Mouse (Mus musculus): ENCODE data around the gene Lman2. TPM values are rescaled to one million over a fixed set of nuclear protein-coding genes. Genes with fewer than 3 reads are reported as not detected.

Lman2 gene
- polyA plus RNA-seq, 1 experiment from 2014 or later = 45.0 TPM

GRCm38 (mm10) chr13:55400039-55400346, 37.4 kb upstream of the Lman2 start:
- DNase-seq (ENCODE audit: low spot score) (no peak), ATAC-seq (no peak)
- Histone ChIP-seq H3K27me3 (replicated peaks; ENCODE audit: control insufficient read depth, insufficient read depth, low read length) (no peaks in the 10 kb centered on the region), H3K4me1 (ENCODE audit: control insufficient read depth, insufficient read depth, low read length) (no peaks in the 10 kb centered on the region), H3K4me2 (ENCODE audit: low read length) (no peak overlapping the region), H3K9me3 (replicated peaks; ENCODE audit: control insufficient read depth, low read length) (no peaks in the 10 kb centered on the region), H3K27ac (ENCODE audit: low read depth, low read length) (no peak overlapping the region), H3K4me3 (ENCODE audit: low read depth, low read length) (no peak overlapping the region), H3K36me3 (ENCODE audit: control insufficient read depth, insufficient read depth, low read length) (no peaks in the 10 kb centered on the region), H3K9ac (ENCODE audit: low read length) (no peak overlapping the region)
- 91% methylated on average over 1 of the region's 1 CpGs for WGBS

- H3K4me3 ChIP-seq (ENCODE audit: low read depth, low read length) = no peak overlapping the region
- H3K9me3 ChIP-seq (replicated peaks; ENCODE audit: control insufficient read depth, low read length) = no peaks in the 10 kb centered on the region
- H3K27me3 ChIP-seq (replicated peaks; ENCODE audit: control insufficient read depth, insufficient read depth, low read length) = no peaks in the 10 kb centered on the region
- H3K36me3 ChIP-seq (ENCODE audit: control insufficient read depth, insufficient read depth, low read length) = no peaks in the 10 kb centered on the region
- 62% methylated on average over 5 of the region's 5 CpGs for WGBS
- ATAC-seq (no peak), DNase-seq (ENCODE audit: low spot score) (no peak)
- H3K4me1 ChIP-seq (ENCODE audit: control insufficient read depth, insufficient read depth, low read length) = no peaks in the 10 kb centered on the region
- no peak overlapping the region for H3K9ac ChIP-seq (ENCODE audit: low read length)
- no peak overlapping the region for H3K27ac ChIP-seq (ENCODE audit: low read depth, low read length)
- no peak overlapping the region for H3K4me2 ChIP-seq (ENCODE audit: low read length)
Observed at GRCm38 (mm10) chr13:55399300-55400038, 36.9 kb upstream of the Lman2 start.

GRCm38 (mm10) chr13:55398088-55398487, 35.5 kb upstream of the Lman2 start, which contains the start of gene Slc34a1:
TSS of gene Slc34a1 (plus strand) at chr13:55398187.
- ATAC-seq (no peak), DNase-seq (ENCODE audit: low spot score) (no peak)
- Histone ChIP-seq H3K4me2 (ENCODE audit: low read length) (no peak within 1 kb of the TSS), H3K9ac (ENCODE audit: low read length) (no peak within 1 kb of the TSS), H3K4me1 (ENCODE audit: control insufficient read depth, insufficient read depth, low read length) (no peaks in the 10 kb centered on the region), H3K9me3 (replicated peaks; ENCODE audit: control insufficient read depth, low read length) (no peaks in the 10 kb centered on the region), H3K27ac (ENCODE audit: low read depth, low read length) (no peak within 1 kb of the TSS), H3K36me3 (ENCODE audit: control insufficient read depth, insufficient read depth, low read length) (no peaks in the 10 kb centered on the region), H3K27me3 (replicated peaks; ENCODE audit: control insufficient read depth, insufficient read depth, low read length) (no peaks in the 10 kb centered on the region), H3K4me3 (ENCODE audit: low read depth, low read length) (no peak within 1 kb of the TSS)
- WGBS = 94% methylated on average over 1 of the region's 1 CpGs

GRCm38 (mm10) chr13:55392933-55393332, 30.4 kb upstream of the Lman2 start:
- Histone ChIP-seq H3K9ac (ENCODE audit: low read length) (no peak overlapping the region), H3K27me3 (replicated peaks; ENCODE audit: control insufficient read depth, insufficient read depth, low read length) (no peaks in the 10 kb centered on the region), H3K36me3 (ENCODE audit: control insufficient read depth, insufficient read depth, low read length) (no peaks in the 10 kb centered on the region), H3K4me2 (ENCODE audit: low read length) (no peak overlapping the region), H3K4me3 (ENCODE audit: low read depth, low read length) (no peak overlapping the region), H3K4me1 (ENCODE audit: control insufficient read depth, insufficient read depth, low read length) (no peaks in the 10 kb centered on the region), H3K27ac (ENCODE audit: low read depth, low read length) (no peak overlapping the region), H3K9me3 (replicated peaks; ENCODE audit: control insufficient read depth, low read length) (no peaks in the 10 kb centered on the region)
- 71% methylated on average over 4 of the region's 4 CpGs for WGBS
- DNase-seq (ENCODE audit: low spot score) (no peak), ATAC-seq (no peak)

GRCm38 (mm10) chr13:55391626-55392029, 29.0 kb upstream of the Lman2 start:
- Histone ChIP-seq H3K36me3 (ENCODE audit: control insufficient read depth, insufficient read depth, low read length) (no peaks in the 10 kb centered on the region), H3K27ac (ENCODE audit: low read depth, low read length) (no peak overlapping the region), H3K4me2 (ENCODE audit: low read length) (no peak overlapping the region), H3K9ac (ENCODE audit: low read length) (no peak overlapping the region), H3K9me3 (replicated peaks; ENCODE audit: control insufficient read depth, low read length) (no peaks in the 10 kb centered on the region), H3K27me3 (replicated peaks; ENCODE audit: control insufficient read depth, insufficient read depth, low read length) (no peaks in the 10 kb centered on the region), H3K4me1 (ENCODE audit: control insufficient read depth, insufficient read depth, low read length) (no peaks in the 10 kb centered on the region), H3K4me3 (ENCODE audit: low read depth, low read length) (no peak overlapping the region)
- DNase-seq (ENCODE audit: low spot score) (no peak), ATAC-seq (no peak)
- 78% methylated on average over 1 of the region's 1 CpGs for WGBS

GRCm38 (mm10) chr13:55390644-55391043, 28.1 kb upstream of the Lman2 start:
- Histone ChIP-seq H3K27ac (ENCODE audit: low read depth, low read length) (no peak overlapping the region), H3K27me3 (replicated peaks; ENCODE audit: control insufficient read depth, insufficient read depth, low read length) (no peaks in the 10 kb centered on the region), H3K9ac (ENCODE audit: low read length) (no peak overlapping the region), H3K4me2 (ENCODE audit: low read length) (no peak overlapping the region), H3K4me3 (ENCODE audit: low read depth, low read length) (no peak overlapping the region), H3K36me3 (ENCODE audit: control insufficient read depth, insufficient read depth, low read length) (no peaks in the 10 kb centered on the region), H3K9me3 (replicated peaks; ENCODE audit: control insufficient read depth, low read length) (no peaks in the 10 kb centered on the region), H3K4me1 (ENCODE audit: control insufficient read depth, insufficient read depth, low read length) (no peaks in the 10 kb centered on the region)
- no peak for DNase-seq (ENCODE audit: low spot score)
- WGBS = 84% methylated on average over 3 of the region's 3 CpGs
- no peak for ATAC-seq

- Histone ChIP-seq H3K36me3 (ENCODE audit: control insufficient read depth, insufficient read depth, low read length) (no peaks in the 10 kb centered on the region), H3K27me3 (replicated peaks; ENCODE audit: control insufficient read depth, insufficient read depth, low read length) (peaks cover 34% of the 10 kb centered on the region)
- ATAC-seq = no peak
Observed at GRCm38 (mm10) chr13:55381790-55382189, 19.2 kb upstream of the Lman2 start.

GRCm38 (mm10) chr13:55378907-55379580, 16.5 kb upstream of the Lman2 start:
- Histone ChIP-seq H3K4me3 (ENCODE audit: low read depth, low read length) (no peak overlapping the region), H3K27ac (ENCODE audit: low read depth, low read length) (no peak overlapping the region), H3K9ac (ENCODE audit: low read length) (no peak overlapping the region), H3K36me3 (ENCODE audit: control insufficient read depth, insufficient read depth, low read length) (no peaks in the 10 kb centered on the region), H3K9me3 (replicated peaks; ENCODE audit: control insufficient read depth, low read length) (no peaks in the 10 kb centered on the region), H3K4me1 (ENCODE audit: control insufficient read depth, insufficient read depth, low read length) (no peaks in the 10 kb centered on the region), H3K4me2 (ENCODE audit: low read length) (no peak overlapping the region), H3K27me3 (replicated peaks; ENCODE audit: control insufficient read depth, insufficient read depth, low read length) (peaks cover 38% of the 10 kb centered on the region)
- ATAC-seq (no peak), DNase-seq (ENCODE audit: low spot score) (no peak)
- WGBS = 4% methylated on average over 32 of the region's 32 CpGs

More at GRCm38 (mm10) chr13:55381790-55382189, 19.2 kb upstream of the Lman2 start:
- no peak overlapping the region for H3K4me3 ChIP-seq (ENCODE audit: low read depth, low read length)
- H3K4me2 ChIP-seq (ENCODE audit: low read length) = no peak overlapping the region
- no peak overlapping the region for H3K9ac ChIP-seq (ENCODE audit: low read length)
- H3K27ac ChIP-seq (ENCODE audit: low read depth, low read length) = no peak overlapping the region
- DNase-seq (ENCODE audit: low spot score) = no peak
- H3K4me1 ChIP-seq (ENCODE audit: control insufficient read depth, insufficient read depth, low read length) = no peaks in the 10 kb centered on the region
- WGBS = 84% methylated on average over 4 of the region's 4 CpGs
- H3K9me3 ChIP-seq (replicated peaks; ENCODE audit: control insufficient read depth, low read length) = no peaks in the 10 kb centered on the region

GRCm38 (mm10) chr13:55375877-55376276, 13.3 kb upstream of the Lman2 start:
- Histone ChIP-seq H3K27ac (ENCODE audit: low read depth, low read length) (no peak overlapping the region), H3K4me2 (ENCODE audit: low read length) (no peak overlapping the region), H3K4me1 (ENCODE audit: control insufficient read depth, insufficient read depth, low read length) (no peaks in the 10 kb centered on the region), H3K27me3 (replicated peaks; ENCODE audit: control insufficient read depth, insufficient read depth, low read length) (peaks cover 33% of the 10 kb centered on the region), H3K9ac (ENCODE audit: low read length) (no peak overlapping the region), H3K36me3 (ENCODE audit: control insufficient read depth, insufficient read depth, low read length) (no peaks in the 10 kb centered on the region), H3K9me3 (replicated peaks; ENCODE audit: control insufficient read depth, low read length) (no peaks in the 10 kb centered on the region), H3K4me3 (ENCODE audit: low read depth, low read length) (no peak overlapping the region)
- DNase-seq (ENCODE audit: low spot score) (no peak), ATAC-seq (no peak)
- 58% methylated on average over 2 of the region's 2 CpGs for WGBS
